Mouse (Mus musculus) myocyte (in vitro differentiated cells): ENCODE data around the gene Ptger4.

ENCODE experiments used
- MYOG ChIP-seq, 3 experiments: IDR thresholded peaks; one replicate each; pipeline ENCODE4 v1.6.1; 2011; ENCODE audit warnings: control low read depth in 2 of 3, low read depth in 2 of 3, mild to moderate bottlenecking in 2 of 3; ENCODE audit not compliant: insufficient read length in 2 of 3, control insufficient read depth in 1 of 3, insufficient read depth in 1 of 3
- POLR2A ChIP-seq: IDR thresholded peaks from one replicate; pipeline ENCODE4 v1.6.1; 2011; ENCODE audit warnings: low read depth, mild to moderate bottlenecking, control low read depth, moderate library complexity; ENCODE audit not compliant: insufficient read length
- REST ChIP-seq: IDR thresholded peaks from one replicate; pipeline ENCODE4 v1.6.1; 2011; ENCODE audit warnings: mild to moderate bottlenecking, control low read depth, moderate library complexity; ENCODE audit not compliant: insufficient read depth, insufficient read length
- TCF12 ChIP-seq: IDR thresholded peaks from one replicate; pipeline ENCODE4 v1.6.1; 2011; ENCODE audit warnings: mild to moderate bottlenecking, control low read depth; ENCODE audit not compliant: poor library complexity, insufficient read depth, severe bottlenecking

DNA sequence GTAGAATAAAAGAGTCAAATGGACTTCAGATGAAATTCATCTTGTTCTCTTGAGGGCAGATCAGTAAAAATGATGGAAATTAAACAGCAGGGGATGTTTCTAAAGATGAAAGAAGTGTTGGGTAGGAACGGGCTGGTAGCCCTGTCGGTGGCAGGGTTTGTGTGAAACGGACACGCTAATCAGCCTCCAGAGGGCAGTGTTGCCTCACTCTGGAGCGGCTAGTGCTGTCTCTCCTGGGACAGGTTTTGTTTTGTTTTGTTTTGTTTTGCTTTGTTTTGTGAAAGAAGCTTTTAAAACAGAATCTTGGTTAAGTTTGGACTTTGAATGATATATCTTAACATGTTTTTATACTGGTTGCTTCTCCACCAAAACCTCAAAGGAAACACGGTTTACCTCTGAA is 7.4 kb downstream of the Ptger4 start:
- TF ChIP-seq POLR2A (no peak), REST (no peak), TCF12 (no peak), MYOG (IDR thresholded peaks at IDR 0.05; ENCODE audit: control insufficient read depth in 1 of 3, insufficient read depth in 1 of 3, insufficient read length in 2 of 3, low read depth in 2 of 3) (no peak)
